Mouse (Mus musculus) lung, adult 18-20 months (tissue): ENCODE data around the gene Vat1.
A peak's percentile ranks its signal among the peaks of the same experiment; 100 is the strongest.
"Not testable (repeated sequence)": the region's sequence is repeated elsewhere in the genome, so short reads cannot be mapped to it uniquely, and the experiment has no call there.

Experiments used
- DNase-seq, 2 experiments: peaks; one replicate each; pipeline ENCODE4 v3.0.0; 2022; ENCODE audit warnings: mixed read lengths in 2 of 2

Gene Vat1

DNA sequence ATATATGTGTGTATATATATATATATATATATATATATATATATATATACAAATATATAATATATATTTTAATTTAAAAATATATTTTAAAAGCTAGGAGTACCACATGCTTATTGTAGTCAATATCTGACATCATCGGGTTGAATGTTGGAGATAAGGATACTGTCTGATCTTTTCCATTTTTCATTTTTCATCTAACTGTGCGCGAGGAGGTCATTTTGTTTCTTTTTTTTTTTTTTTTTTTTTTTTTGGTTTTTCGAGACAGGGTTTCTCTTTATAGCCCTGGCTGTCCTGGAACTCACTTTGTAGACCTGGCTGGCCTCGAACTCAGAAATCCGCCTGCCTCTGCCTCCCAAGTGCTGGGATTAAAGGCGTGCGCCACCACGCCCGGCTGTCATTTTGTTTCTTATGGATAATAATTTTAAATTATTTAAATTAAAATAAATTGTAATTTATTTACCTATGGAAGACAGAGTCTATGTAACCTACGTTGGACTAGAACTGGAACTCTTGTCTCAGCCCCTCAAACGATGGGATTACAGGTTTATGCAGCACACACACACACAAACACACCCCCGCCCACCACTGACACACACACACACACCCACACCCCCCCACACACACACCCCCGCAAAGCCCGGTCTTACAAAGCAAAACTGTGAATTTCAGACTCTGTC, 24.4 kb downstream of the Vat1 start:
- DNase-seq, result not testable (repeated sequence)

DNA sequence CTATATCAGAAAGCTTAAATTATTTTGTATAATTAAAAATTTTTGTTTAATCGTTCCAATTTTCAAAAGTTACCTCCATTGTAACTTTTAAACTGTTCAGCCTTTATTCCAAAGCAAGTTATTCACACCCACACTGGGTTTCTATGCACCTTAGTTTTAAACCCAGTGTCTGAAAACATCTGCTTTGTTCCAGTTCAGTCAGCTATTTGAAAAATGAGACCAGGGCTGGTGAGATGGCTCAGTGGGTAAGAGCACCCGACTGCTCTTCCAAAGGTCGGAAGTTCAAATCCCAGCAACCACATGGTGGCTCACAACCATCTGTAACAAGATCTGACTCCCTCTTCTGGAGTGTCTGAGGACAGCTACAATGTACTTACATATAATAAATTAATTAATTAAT, 28.0 kb downstream of the Vat1 start:
- not testable (repeated sequence) for DNase-seq

DNA sequence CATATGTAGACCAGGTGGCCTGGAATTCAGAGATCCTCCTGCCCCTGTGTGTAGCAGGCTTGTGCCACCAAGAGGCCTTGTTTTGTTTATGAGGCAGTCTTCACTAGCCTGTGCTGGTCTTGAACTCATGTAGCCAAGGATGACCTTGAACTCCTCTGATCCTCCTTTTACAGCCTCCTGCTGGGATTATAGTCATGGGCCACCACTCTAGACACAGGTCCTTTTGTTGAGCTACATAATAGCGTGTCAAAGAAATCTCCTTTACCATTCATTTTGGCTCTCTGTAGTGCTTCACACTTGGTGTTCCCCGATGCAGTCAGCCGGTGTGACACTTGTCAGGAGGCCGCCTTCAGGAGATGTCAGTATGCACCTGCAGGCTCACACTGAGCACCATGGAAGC, 29.1 kb downstream of the Vat1 start:
- DNase-seq, result no peak

DNA sequence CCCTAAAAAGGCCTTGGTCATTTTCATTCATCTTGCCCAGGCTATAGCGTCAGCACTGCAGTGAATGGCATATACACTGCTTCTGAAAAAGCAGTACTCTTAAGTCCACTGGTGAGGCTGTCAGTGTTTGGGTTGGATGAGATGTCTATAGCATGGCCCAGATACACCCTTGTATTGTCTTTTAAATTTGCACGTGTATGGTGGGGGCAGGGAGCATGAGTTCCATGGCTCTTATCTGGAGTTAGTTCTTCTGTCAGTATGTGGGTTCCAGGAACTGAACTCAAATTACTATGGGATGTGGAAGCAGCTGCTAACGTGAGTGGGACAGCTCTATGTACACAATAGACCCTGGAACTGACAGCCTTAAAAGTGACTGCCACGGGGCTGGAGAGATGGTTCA, 30.2 kb downstream of the Vat1 start:
- DNase-seq, result no peak

DNA sequence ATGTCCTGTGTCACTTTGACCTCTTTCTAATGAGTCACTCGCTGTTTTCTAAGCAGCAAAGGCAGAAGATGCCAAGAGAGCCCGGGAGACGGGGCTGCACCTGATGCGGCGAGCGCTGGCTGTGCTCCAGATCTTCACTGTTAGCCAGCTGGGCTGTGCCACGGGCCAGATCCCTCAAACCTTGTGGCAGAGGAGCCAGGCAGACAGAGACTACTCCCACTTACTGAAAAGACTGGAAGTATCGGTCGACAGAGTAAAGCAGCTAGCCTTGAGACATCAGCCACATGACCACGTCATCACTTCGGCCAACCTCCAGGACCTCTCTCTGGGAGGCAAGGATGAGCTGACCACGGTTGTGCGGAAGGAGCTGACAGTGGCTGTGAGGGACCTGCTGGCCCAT, 32.6 kb downstream of the Vat1 start:
- DNase-seq, result no peak

DNA sequence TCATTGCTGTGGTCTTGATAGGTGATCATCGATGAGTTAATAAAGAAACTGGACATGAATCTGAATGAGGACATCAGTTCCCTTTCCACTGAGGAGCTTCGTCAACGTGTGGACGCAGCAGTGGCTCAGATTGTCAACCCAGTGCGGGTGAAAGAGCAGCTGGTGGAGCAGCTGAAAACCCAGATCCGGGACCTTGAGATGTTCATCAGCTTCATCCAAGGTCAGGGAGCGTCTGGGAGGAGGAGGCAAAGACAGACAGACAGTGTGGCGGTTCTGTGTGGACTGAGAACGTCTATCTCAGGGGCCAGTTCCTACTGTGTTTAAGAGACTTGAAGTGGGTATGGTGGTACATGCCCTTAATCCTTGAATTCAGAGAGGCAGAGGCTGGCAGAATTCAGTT, 34.7 kb downstream of the Vat1 start:
- DNase-seq, result no peak

DNA sequence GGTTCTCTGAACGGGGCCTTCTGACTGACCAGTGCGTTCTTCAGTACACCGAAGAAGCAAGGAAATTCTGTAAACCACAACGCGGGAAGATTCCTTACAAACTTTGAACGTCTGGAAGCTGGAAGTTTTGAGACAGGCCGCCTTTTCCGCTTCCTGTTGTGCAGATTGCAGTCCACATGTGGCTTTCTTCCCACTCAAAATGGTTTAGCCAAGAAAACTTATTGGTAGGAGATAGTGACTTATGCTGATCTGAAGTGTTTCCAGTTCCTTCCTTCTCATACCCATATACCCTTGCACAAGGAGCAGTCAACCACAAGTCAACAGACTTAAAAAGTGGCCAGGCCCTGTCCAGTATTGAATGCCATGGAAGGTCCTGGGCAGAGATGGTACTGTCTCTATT, 39.9 kb downstream of the Vat1 start:
- no peak for DNase-seq

DNA sequence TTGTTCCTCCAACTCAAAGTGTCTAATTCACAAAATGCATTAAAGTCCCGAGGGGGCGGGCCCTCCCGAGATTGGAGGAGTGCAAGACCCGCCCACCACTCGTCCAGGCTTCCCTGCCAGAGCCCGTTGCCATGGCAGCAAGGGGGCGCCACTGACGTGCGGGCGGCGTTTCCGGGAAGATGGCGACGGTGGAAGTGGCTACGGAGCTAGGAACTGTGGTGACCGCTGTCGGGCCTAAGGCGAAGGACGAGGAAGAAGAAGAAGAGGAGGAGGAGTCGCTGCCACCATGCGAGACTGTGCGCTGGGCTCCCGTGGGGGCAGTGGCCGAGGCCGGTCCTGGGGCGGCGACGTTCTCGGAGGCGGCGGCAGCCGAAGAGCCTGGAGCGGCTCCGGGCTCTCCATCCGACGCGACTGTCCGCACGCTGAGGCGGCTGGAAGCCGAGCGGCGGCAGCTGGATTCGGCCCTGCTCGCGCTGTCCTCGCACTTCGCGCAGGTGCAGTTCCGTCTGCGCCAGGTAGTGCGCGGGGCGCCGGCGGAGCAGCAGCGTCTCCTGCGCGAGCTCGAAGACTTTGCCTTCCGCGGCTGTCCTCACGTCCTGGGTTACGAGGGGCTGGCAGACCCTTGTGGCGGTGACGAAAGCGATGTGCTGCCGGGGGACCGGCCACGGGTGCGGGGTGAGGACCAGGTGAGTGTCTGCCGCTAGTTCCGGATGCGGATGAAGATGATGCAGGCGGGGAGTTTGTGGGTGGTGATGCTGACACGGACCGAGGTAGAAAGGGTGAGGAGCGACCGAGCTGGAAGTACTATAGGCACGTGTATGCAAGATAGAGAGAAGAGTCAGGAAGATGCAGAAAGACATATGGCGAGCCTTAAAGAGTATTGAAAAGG, 40.9 kb downstream of the Vat1 start, which contains the start of the genes Rundc1 and Ptges3l:
TSS of gene Rundc1 (plus strand) at position 161 of the 889 bp plus-strand sequence.
TSS of gene Ptges3l (minus strand) at position 409 of the 889 bp plus-strand sequence.
- DNase-seq, result peak; percentile 98 to 99

DNA sequence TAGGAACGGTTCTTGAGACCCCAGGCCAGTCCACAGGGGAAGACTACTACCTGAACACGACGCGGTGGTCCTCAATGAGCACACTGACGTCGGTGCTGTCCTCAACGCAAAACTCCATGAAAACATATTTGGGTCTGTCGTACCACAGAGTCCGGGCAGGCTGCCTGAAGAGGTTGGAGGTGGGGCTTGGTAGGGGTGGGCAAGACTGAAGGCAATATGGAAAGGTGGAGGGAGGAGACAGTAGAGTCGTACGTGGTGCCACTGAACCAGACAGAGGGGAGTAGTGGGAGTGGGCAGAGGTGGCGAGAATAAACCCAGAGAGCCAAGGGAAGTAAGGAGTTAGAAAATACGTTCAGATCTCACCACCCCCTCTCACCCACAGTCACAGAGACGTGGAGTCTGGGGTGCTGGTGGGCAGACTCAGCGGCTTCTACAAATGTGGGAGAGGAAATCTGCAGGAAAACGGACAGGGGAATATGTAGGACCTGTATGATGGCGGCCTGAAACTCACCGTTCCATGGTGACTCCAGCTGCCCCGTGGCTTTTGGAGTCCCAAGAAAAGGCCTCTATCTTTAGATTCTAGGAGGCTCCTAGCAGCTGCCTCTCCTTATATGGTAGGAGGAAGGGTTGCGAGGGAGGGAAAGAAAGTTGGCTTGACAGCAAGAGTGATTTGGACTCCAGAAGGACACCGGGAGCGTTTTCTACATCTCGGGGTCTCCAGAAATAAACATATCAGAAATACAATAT, 41.8 kb downstream of the Vat1 start, which contains the start of gene Gm27029:
TSS of gene Gm27029 (minus strand) at position 692 of the 747 bp plus-strand sequence.
- peak in 1 of 2 experiments; percentile 20 for DNase-seq

DNA sequence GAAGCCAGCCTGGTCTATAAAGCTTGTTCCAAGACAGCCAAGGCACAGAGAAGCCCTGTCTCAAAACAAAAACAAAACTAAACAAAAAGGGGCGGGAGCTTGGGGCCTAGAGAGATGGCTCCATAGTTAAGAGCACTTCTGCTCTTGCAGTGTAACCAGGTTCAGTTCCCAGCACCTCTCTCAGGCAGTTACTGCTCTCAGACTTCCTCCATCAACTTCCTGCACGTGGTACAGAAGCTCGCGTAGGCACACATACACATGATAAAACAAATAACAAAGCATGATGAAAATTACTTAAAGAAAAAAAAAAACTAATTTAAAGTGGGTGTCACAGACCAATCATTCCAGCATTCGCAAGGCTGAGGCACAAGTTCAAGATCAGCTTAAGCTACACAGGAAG, 45.9 kb downstream of the Vat1 start:
- DNase-seq, result no peak

DNA sequence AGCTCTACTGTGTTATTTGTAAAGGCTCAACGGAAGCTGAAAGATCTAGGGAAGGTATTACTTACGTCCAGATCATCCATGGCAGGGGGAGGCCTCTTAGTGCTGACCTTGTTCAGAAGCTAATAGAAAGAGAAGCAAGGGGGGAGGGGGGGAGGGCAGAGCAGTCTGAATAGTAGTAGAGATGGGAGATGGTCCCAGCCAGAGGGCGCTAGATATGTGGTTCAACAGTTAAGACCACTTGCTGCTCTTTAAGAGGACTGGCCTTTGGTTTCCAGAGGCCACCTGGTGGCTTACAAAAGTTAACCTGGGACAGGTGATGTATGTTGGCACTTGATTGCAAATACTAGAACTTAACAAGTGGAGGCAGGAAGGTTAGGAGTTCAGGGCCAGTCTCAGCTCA, 46.4 kb downstream of the Vat1 start:
- DNase-seq, result no peak

DNA sequence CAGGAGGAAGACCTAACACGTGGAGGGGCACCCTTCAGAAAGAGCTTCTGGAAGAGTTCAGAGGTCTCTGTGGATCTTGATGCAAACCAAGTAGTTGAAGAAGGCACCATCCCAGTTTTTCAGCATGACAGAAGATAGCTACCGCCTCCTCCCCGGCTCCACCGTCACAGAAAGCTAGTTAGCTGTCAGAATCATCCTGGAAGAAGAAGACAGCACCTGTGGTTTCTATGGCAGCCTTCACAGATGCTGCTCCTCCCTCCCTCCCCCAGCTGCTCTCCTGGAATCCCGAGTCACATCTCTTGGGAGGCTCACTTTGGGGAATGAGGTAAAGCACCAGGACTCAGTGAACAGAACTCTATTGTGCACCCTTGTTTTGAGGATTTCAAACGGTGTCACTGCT, 47.0 kb downstream of the Vat1 start:
- DNase-seq, result no peak

DNA sequence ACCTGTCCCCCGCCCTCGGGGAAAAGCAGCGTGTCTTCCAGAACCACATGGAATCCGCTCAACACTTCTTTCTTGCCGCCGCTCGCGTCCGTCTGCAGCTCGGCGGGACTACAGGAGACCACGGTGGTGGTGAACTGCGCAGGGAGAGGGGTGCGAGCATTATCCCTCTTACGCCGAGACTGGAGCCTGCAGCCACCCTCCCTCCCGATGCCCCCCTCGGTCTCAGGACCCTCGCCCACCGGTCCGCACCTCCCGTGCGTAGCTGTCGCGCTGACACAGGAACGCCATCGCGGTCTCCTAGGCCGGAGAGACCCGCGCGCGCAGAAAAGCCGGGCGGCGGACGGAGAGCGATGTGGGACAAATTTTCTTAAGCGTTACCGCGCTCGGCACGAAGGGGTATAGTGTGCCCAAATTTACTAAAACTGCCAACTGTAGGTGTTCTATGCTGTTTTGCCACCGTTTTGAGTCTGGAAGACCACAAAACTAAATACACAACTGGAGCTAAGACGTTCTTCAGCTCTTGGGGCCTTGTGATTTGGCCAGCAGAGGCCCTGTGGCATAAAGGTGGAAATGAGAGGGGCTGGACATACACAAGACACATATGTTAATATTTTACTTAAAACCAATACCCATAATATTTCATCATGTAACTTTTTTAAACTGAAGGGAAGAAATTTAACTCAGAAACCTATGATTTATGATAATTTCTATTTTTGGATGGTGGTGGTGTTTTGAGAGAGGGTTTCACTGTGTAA, 48.8 kb downstream of the Vat1 start, which contains the start of gene Aarsd1:
TSS of gene Aarsd1 (minus strand) at position 515 of the 755 bp plus-strand sequence.
- peak; percentile 86 for DNase-seq

DNA sequence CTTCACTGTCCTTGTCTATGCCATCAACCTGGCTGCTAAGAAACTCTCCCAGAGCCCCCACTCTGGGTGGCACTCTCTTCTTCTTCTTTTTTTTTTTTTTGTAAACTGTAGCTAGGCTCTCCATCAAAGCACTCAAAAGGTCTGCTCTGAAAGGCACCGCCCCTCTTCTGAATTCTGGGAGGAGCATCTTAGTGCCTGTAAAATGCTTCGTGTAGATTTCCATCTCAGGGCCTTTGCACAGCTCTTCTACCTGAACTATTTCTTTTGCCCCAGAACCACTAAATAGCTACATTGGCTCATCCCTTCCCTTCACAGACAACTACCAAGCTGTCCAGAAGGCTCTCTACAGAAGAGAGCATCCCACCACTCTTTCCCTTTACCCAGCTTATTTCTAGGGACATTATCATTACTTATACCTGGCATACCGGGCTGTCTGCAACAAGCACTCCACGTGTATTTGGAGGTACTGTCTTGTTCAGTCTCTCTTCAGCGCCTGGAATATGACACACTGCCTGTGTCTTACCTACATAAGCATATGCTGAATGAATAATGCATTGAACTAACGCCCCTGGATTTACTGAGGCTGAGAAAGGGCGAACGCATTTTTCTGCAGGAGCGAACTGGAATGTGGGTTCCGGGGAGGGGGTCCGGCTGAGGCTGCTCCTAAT, 49.5 kb downstream of the Vat1 start:
- DNase-seq, result peak in 1 of 2 experiments; percentile 15

DNA sequence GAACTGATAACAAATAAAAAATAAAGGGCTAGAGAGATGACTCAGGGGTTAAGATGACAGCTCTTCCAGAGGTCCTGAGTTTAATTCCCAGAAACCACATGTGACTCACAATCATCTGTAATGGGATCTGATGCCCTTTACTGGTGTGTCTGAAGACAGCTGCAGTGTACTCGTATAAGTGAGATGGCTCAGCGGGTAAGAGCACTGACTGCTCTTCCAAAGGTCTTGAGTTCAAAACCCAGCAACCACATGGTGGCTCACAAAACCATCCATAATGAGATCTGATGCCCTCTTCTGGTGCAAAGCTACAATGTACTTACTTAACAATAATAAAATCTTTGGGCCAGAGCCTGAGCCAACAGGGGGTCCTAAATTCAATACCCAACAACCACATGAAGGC, 50.7 kb downstream of the Vat1 start:
- DNase-seq, result no peak
